Mouse (Mus musculus): ENCODE measurements around the gene Meis3.

Gene Meis3

GRCm38 (mm10) chr7:16156105-16156714 is 18.7 kb upstream of the Meis3 start:
- in situ Hi-C loops (cut with MboI; ENCODE audit: unreplicated experiment in 2 of 2): no loop called here

GRCm38 (mm10) chr7:16158735-16159134 is 16.2 kb upstream of the Meis3 start:
- in situ Hi-C loops (cut with MboI; ENCODE audit: unreplicated experiment in 2 of 2): no loop called here

GRCm38 (mm10) chr7:16160702-16161101 is 14.2 kb upstream of the Meis3 start:
- in situ Hi-C loops (cut with MboI; ENCODE audit: unreplicated experiment in 2 of 2): no loop called here

GRCm38 (mm10) chr7:16161302-16161701 is 13.6 kb upstream of the Meis3 start:
- in situ Hi-C loops (cut with MboI; ENCODE audit: unreplicated experiment in 2 of 2): no loop called here

GRCm38 (mm10) chr7:16162036-16162435 is 12.9 kb upstream of the Meis3 start:
- in situ Hi-C loops (cut with MboI; ENCODE audit: unreplicated experiment in 2 of 2): no loop called here

GRCm38 (mm10) chr7:16172141-16172581 is 2.7 kb upstream of the Meis3 start:
- in situ Hi-C loops (cut with MboI; ENCODE audit: unreplicated experiment in 2 of 2): no loop called here

- in situ Hi-C loops (cut with MboI; ENCODE audit: unreplicated experiment in 2 of 2): no loop called here
Observed at GRCm38 (mm10) chr7:16172586-16173140, 2.2 kb upstream of the Meis3 start.

GRCm38 (mm10) chr7:16173146-16173545 is 1.7 kb upstream of the Meis3 start:
- in situ Hi-C loops (cut with MboI; ENCODE audit: unreplicated experiment in 2 of 2): no loop called here

- in situ Hi-C loops (cut with MboI; ENCODE audit: unreplicated experiment in 2 of 2): no loop called here
Observed at GRCm38 (mm10) chr7:16175542-16175931, 647 bp downstream of the Meis3 start.

- in situ Hi-C loops (cut with MboI; ENCODE audit: unreplicated experiment in 2 of 2): no loop called here
Observed at GRCm38 (mm10) chr7:16178114-16178513, 3.2 kb downstream of the Meis3 start.

- in situ Hi-C loops (cut with MboI; ENCODE audit: unreplicated experiment in 2 of 2): no loop called here
Observed at GRCm38 (mm10) chr7:16183663-16184062, 8.8 kb downstream of the Meis3 start.

- in situ Hi-C loops (cut with MboI; ENCODE audit: unreplicated experiment in 2 of 2): no loop called here
Observed at GRCm38 (mm10) chr7:16187494-16187893, 12.6 kb downstream of the Meis3 start.

- in situ Hi-C loops (cut with MboI; ENCODE audit: unreplicated experiment in 2 of 2): loop anchor here (5.0 to 10.0 kb wide), 3 partner anchors 70 to 182 kb away; no protein-coding TSS in a partner anchor
Observed at GRCm38 (mm10) chr7:16192315-16192714, 17.4 kb downstream of the Meis3 start.

GRCm38 (mm10) chr7:16193702-16194101 is 18.8 kb downstream of the Meis3 start:
- in situ Hi-C loops (cut with MboI; ENCODE audit: unreplicated experiment in 2 of 2): loop anchor here (5.0 to 10.0 kb wide), 3 partner anchors 69 to 181 kb away; no protein-coding TSS in a partner anchor

- in situ Hi-C loops (cut with MboI; ENCODE audit: unreplicated experiment in 2 of 2): loop anchor here in 1 of 2 experiments (10.0 kb wide), 1 partner anchor 178 kb away; no protein-coding TSS in a partner anchor
Observed at GRCm38 (mm10) chr7:16196616-16197015, 21.7 kb downstream of the Meis3 start.

GRCm38 (mm10) chr7:16197166-16197565 is 22.3 kb downstream of the Meis3 start:
- in situ Hi-C loops (cut with MboI; ENCODE audit: unreplicated experiment in 2 of 2): loop anchor here in 1 of 2 experiments (10.0 kb wide), 1 partner anchor 178 kb away; no protein-coding TSS in a partner anchor

- in situ Hi-C loops (cut with MboI; ENCODE audit: unreplicated experiment in 2 of 2): loop anchor here in 1 of 2 experiments (10.0 kb wide), 1 partner anchor 176 kb away; no protein-coding TSS in a partner anchor
Observed at GRCm38 (mm10) chr7:16198540-16198939, 23.6 kb downstream of the Meis3 start.

- in situ Hi-C loops (cut with MboI; ENCODE audit: unreplicated experiment in 2 of 2): no loop called here
Observed at GRCm38 (mm10) chr7:16201136-16201535, 26.2 kb downstream of the Meis3 start.

- in situ Hi-C loops (cut with MboI; ENCODE audit: unreplicated experiment in 2 of 2): no loop called here
Observed at GRCm38 (mm10) chr7:16202756-16203504, 28.0 kb downstream of the Meis3 start.

- in situ Hi-C loops (cut with MboI; ENCODE audit: unreplicated experiment in 2 of 2): no loop called here
Observed at GRCm38 (mm10) chr7:16203505-16203903, 28.6 kb downstream of the Meis3 start.

GRCm38 (mm10) chr7:16204791-16205190 is 29.9 kb downstream of the Meis3 start:
- in situ Hi-C loops (cut with MboI; ENCODE audit: unreplicated experiment in 2 of 2): no loop called here
